Mouse (Mus musculus) CH12.LX (cell line): ENCODE data around the gene Ucn.

Experiments used
- CTCF ChIP-seq, 2 experiments: IDR thresholded peaks in 1 of 2; conservative IDR thresholded peaks in 1 of 2; 2 replicates each; pipeline ENCODE4 v1.5.1; 2011 to 2012; ENCODE audit warnings: low read depth in 2 of 2, low read length in 2 of 2, improper control_type of control experiment in 1 of 2, inconsistent platforms in 1 of 2, mild to moderate bottlenecking in 1 of 2, moderate library complexity in 1 of 2
- ZKSCAN1 ChIP-seq: IDR thresholded peaks from 2 replicates; pipeline ENCODE4 v1.6.1; 2012; ENCODE audit warnings: low read depth, inconsistent platforms, low read length, improper control_type of control experiment, borderline replicate concordance

DNA sequence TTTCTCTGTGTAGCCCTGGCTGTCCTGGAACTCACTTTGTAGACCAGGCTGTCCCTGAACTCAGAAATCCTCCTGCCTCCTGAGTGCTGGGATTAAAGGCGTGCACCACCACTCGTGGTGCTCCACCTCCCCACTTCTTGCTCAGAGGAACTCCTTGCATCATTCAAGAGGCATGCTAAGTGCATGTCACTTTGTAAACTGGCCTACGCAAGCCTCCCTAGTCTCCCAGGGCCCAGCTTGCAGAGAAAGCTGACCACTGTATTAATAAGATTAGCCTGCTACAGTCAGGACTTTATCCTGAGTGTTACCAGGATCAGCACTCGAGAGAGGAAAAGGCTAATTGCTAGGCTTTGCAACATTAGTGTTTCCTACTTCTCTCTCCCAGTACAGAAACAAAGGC, 30.0 kb upstream of the Ucn start:
- TF ChIP-seq CTCF (conservative IDR thresholded peaks at IDR 0.05 in 1 of 2, IDR thresholded peaks at IDR 0.05 in 1 of 2; ENCODE audit: low read depth in 2 of 2, low read length in 2 of 2) (no peak), ZKSCAN1 (no peak)
